Mouse (Mus musculus): ENCODE measurements around the gene Sox10.

Sox10 gene

GRCm38 (mm10) chr15:79123751-79124150, 41.3 kb downstream of the Sox10 start:
- no peak for DNase-seq (ENCODE audit: low spot score)

DNA sequence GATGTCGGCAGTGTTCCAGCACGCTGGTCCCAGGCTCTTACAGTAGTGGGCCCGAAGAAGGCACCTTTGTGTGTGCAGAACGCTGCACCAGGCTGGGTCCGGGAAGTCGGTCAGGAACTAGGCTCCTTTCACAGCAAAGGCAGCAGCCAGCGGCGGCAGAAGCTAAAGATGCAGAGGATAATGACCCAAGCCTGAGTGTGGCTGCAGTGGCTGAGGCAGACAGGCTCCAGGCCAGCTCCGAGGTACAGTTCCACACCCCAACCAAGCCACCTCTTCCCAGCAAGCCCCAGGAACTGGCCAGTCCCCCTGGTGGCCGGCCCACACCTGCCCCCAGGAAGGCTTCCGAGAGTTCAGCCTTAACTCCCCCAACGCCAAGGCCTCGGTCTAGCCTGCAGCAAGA, 42.5 kb downstream of the Sox10 start:
- DNase-seq (ENCODE audit: low spot score), result no peak

GRCm38 (mm10) chr15:79122119-79122518, 42.9 kb downstream of the Sox10 start:
- no peak for DNase-seq (ENCODE audit: low spot score)

GRCm38 (mm10) chr15:79119491-79119890, 45.5 kb downstream of the Sox10 start:
- no peak for DNase-seq (ENCODE audit: low spot score)

DNA sequence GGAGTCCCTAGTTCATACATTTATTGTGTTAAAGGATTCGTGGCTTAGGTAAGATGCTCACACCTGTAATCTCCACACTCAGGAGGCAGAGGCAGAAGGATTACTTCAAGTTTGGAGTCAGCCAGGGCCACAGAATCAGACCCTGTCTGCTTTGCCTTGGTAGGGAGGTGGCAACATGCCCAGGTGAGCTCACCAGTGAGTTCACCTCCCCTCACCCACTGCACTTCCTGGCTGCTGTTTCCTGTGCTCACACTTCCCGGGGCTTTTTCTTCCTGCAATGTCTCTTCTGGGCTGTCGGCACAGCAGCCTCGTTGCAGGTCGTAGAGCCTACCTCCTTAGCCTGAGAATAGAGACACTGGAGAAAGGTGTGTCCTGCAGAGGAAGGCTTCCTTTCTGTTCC, 49.8 kb downstream of the Sox10 start:
- no peak for DNase-seq (ENCODE audit: low spot score)

GRCm38 (mm10) chr15:79111774-79112173, 53.3 kb downstream of the Sox10 start:
- no peak for DNase-seq (ENCODE audit: low spot score)

DNA sequence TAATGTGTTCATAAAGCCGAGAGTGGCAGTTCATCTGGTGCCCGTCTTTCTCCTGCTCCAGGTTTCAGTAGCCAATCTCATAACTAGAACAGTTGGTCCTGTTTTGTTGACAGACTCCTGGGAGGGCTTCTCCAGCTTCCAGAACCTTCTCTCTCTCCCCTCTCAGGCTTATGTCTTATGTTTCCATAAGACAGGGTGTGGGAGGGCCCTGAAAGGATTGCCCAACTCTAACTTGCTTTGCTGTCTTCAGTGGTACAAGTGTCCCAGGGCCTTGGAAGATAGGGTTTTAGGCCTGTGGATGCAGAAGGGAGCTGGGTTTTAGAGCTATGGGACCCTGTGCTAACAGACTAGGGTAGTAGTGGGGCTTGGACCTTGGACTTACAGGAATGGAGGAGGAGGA, 54.5 kb downstream of the Sox10 start:
- DNase-seq (ENCODE audit: low spot score), result no peak

DNA sequence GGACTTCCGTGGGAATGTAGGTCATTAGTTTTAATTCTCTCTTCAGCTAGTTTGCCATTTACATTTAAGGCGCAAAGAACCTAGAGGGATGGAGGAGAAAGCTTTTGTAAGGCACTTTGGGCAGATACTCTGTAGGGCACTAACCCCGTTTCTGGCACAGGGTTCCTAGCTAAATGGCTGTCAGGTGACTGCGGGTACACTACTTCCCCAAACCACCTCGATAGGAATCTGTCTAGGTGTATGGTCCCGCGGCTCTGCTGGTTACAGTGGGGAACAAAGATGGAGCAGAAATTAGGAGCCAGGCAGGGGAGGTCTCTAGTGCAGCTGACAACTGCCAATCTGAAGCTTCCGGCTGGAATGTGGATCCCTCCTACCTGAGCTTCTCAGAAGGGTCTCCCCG, 55.0 kb downstream of the Sox10 start:
- no peak for DNase-seq (ENCODE audit: low spot score)

- no peak for DNase-seq (ENCODE audit: low spot score)
Observed at GRCm38 (mm10) chr15:79109321-79109934, 55.6 kb downstream of the Sox10 start.

- peak; percentile 64 for DNase-seq (ENCODE audit: low spot score)
Observed at GRCm38 (mm10) chr15:79108421-79109320, 56.4 kb downstream of the Sox10 start, which contains the start of gene Micall1. Gene Micall1 (plus strand): TSS chr15:79108898.

DNA sequence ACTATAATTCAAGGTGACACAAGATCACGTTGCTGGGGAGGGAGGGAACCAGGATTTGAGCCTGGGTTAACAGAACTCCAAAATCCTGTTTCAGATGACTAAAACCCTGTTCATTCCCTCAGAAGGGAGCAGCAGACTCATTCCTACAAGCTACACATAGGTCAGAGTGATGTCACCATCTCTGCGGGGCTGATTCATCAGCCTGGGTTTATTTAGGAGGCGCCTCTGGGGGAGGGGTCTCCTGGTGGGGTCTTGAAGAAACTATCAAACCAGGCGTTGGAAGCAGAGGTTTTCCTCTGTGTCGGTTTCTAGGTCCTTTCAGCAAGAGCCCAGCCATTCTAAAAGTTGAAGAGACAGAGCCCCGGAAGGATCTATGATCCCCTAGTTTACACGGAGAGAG, 57.1 kb downstream of the Sox10 start:
- DNase-seq (ENCODE audit: low spot score), result no peak

DNA sequence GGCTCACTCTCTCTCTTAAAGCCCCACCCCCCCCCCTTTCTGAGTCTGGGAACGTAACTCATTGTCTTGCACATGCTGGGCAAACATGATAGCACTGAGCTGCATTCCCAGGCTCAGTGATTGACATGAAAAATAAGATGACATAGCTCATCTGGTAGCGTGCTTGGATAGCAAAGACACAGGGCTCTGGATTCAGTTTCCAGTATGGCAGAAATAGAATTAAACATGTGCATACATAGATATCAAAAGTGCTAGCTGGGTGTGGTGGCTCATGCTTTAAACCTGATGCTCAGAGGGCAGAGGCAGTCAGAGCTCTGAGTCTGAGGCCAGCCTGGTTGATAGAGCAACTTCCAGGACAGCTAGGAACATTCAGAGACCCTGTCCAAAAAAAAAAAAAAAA, 59.2 kb downstream of the Sox10 start:
- DNase-seq (ENCODE audit: low spot score), result no peak
